Mouse (Mus musculus) MEL (cell line): ENCODE measurements at regions not wholly inside any gene's neighbourhood (a gene's known extent, or its start where the extent isn't known, plus 50 kb on each side); places are given as distances from the start of the nearest gene placed in this dataset.

Source experiments
- DNase-seq: peaks from one replicate; pipeline ENCODE4 v3.0.0; 2011; ENCODE audit warnings: low read depth, low spot score
- H3K27ac ChIP-seq: 2 replicates; pipeline ENCODE4 v1.5.1; 2012; ENCODE audit warnings: low read depth, mild to moderate bottlenecking, control low read depth, low read length, moderate library complexity; ENCODE audit not compliant: control insufficient read depth
- H3K27me3 ChIP-seq, 2 experiments: fragments of 150-350 bp in 1 of 2; sonication (generic) in 1 of 2; 2 replicates each; pipeline ENCODE4 v1.6.1; 2012; ENCODE audit warnings: low read length in 2 of 2, mild to moderate bottlenecking in 2 of 2, improper control_type of control experiment in 1 of 2, moderate library complexity in 1 of 2; ENCODE audit not compliant: insufficient read depth in 2 of 2, control insufficient read depth in 1 of 2
- H3K36me3 ChIP-seq, 2 experiments: 2 replicates each; pipeline ENCODE4 v1.6.1; 2012 to 2014; ENCODE audit warnings: low read length in 2 of 2, improper control_type of control experiment in 1 of 2, inconsistent platforms in 1 of 2, mild to moderate bottlenecking in 1 of 2; ENCODE audit not compliant: insufficient read depth in 2 of 2, control insufficient read depth in 1 of 2
- H3K4me1 ChIP-seq, 2 experiments: fragments of 150-350 bp in 1 of 2; sonication (generic) in 1 of 2; 2 replicates each; pipeline ENCODE4 v1.6.1; 2012; ENCODE audit warnings: low read length in 2 of 2, improper control_type of control experiment in 1 of 2, mild to moderate bottlenecking in 1 of 2; ENCODE audit not compliant: insufficient read depth in 2 of 2, control insufficient read depth in 1 of 2
- H3K4me3 ChIP-seq, 2 experiments: fragments of 150-350 bp in 1 of 2; sonication (generic) in 1 of 2; 2 replicates each; pipeline ENCODE4 v1.5.1; 2012; ENCODE audit warnings: low read depth in 2 of 2, low read length in 2 of 2, mild to moderate bottlenecking in 2 of 2, moderate library complexity in 2 of 2, control low read depth in 1 of 2, improper control_type of control experiment in 1 of 2; ENCODE audit not compliant: control insufficient read depth in 1 of 2, insufficient read depth in 1 of 2
- H3K79me2 ChIP-seq: 2 replicates; pipeline ENCODE4 v1.6.1; 2012; ENCODE audit warnings: mild to moderate bottlenecking, low read length, moderate library complexity; ENCODE audit not compliant: control insufficient read depth, poor library complexity, insufficient read depth
- H3K9ac ChIP-seq: 2 replicates; pipeline ENCODE4 v1.6.1; 2012; ENCODE audit warnings: low read depth, mild to moderate bottlenecking, control low read depth, low read length, moderate library complexity; ENCODE audit not compliant: control insufficient read depth, poor library complexity, severe bottlenecking
- H3K9me3 ChIP-seq: fragments of 150-350 bp; sonication (generic); replicated peaks from 2 replicates; pipeline ENCODE4 v1.6.1; 2012; ENCODE audit warnings: mild to moderate bottlenecking, low read length, improper control_type of control experiment, moderate library complexity; ENCODE audit not compliant: insufficient read depth
- BHLHE40 ChIP-seq: IDR thresholded peaks from 2 replicates; pipeline ENCODE4 v1.6.1; 2012; ENCODE audit warnings: low read depth, mild to moderate bottlenecking, inconsistent platforms, low read length, improper control_type of control experiment, borderline replicate concordance
- E2F4 ChIP-seq: IDR thresholded peaks from 2 replicates; pipeline ENCODE4 v1.6.1; 2011; ENCODE audit warnings: low read depth, low read length, improper control_type of control experiment, borderline replicate concordance
- ELF1 ChIP-seq: IDR thresholded peaks from 2 replicates; pipeline ENCODE4 v1.6.1; 2014; ENCODE audit warnings: low read depth, mild to moderate bottlenecking, inconsistent platforms, low read length, improper control_type of control experiment, moderate library complexity
- EP300 ChIP-seq, 2 experiments: IDR thresholded peaks; 2 replicates each; pipeline ENCODE4 v1.6.1; 2011; ENCODE audit warnings: improper control_type of control experiment in 2 of 2, low read length in 2 of 2, low read depth in 1 of 2, mild to moderate bottlenecking in 1 of 2
- GATA1 ChIP-seq: IDR thresholded peaks from 2 replicates; pipeline ENCODE4 v1.6.1; 2011; ENCODE audit warnings: low read depth, low read length, improper control_type of control experiment
- HCFC1 ChIP-seq: IDR thresholded peaks from 2 replicates; pipeline ENCODE4 v1.6.1; 2012; ENCODE audit warnings: low read depth, mild to moderate bottlenecking, inconsistent platforms, low read length, improper control_type of control experiment, moderate library complexity
- JUND ChIP-seq: IDR thresholded peaks from 2 replicates; pipeline ENCODE4 v1.6.1; 2011; ENCODE audit warnings: low read depth, mild to moderate bottlenecking, improper control_type of control experiment, low read length
- MAX ChIP-seq: IDR thresholded peaks from 2 replicates; pipeline ENCODE4 v1.6.1; 2011; ENCODE audit warnings: low read length, improper control_type of control experiment
- MAZ ChIP-seq: IDR thresholded peaks from 2 replicates; pipeline ENCODE4 v1.6.1; 2012; ENCODE audit warnings: low read depth, mild to moderate bottlenecking, inconsistent platforms, low read length, improper control_type of control experiment
- NELFE ChIP-seq: IDR thresholded peaks from 2 replicates; pipeline ENCODE4 v1.6.1; 2011; ENCODE audit warnings: low read depth, low read length, improper control_type of control experiment
- POLR2A ChIP-seq, 2 experiments: IDR thresholded peaks; 2 replicates each; pipeline ENCODE4 v1.6.1; 2011 to 2012; ENCODE audit warnings: low read length in 2 of 2, mild to moderate bottlenecking in 2 of 2, control low read depth in 1 of 2, improper control_type of control experiment in 1 of 2, low read depth in 1 of 2, moderate library complexity in 1 of 2; ENCODE audit not compliant: control insufficient read depth in 1 of 2, insufficient read depth in 1 of 2, poor library complexity in 1 of 2
- SIN3A ChIP-seq: IDR thresholded peaks from 2 replicates; pipeline ENCODE4 v1.6.1; 2012; ENCODE audit warnings: low read length, improper control_type of control experiment, inconsistent platforms
- TAL1 ChIP-seq: IDR thresholded peaks from 2 replicates; pipeline ENCODE4 v1.6.1; 2012; ENCODE audit warnings: mild to moderate bottlenecking, inconsistent platforms, low read length, moderate library complexity, mixed read lengths
- ZC3H11A ChIP-seq: IDR thresholded peaks from 2 replicates; pipeline ENCODE4 v1.6.1; 2012; ENCODE audit warnings: low read depth, mild to moderate bottlenecking, inconsistent platforms, low read length, improper control_type of control experiment
- ZMIZ1 ChIP-seq: IDR thresholded peaks from 2 replicates; pipeline ENCODE4 v1.6.1; 2012; ENCODE audit warnings: low read depth, mild to moderate bottlenecking, inconsistent platforms, low read length, improper control_type of control experiment, moderate library complexity

GRCm38 (mm10) chr1:12409738-12410523 is 996.0 kb downstream of the A830018L16Rik start:
- Histone ChIP-seq H3K4me1 (no peaks in the 10 kb centered on the region), H3K27me3 (no peaks in the 10 kb centered on the region), H3K9ac (no peak overlapping the region), H3K36me3 (no peaks in the 10 kb centered on the region), H3K27ac (no peak overlapping the region), H3K79me2 (no peaks in the 10 kb centered on the region), H3K4me3 (no peak overlapping the region), H3K9me3 (no peaks in the 10 kb centered on the region)
- no peak for DNase-seq
- no peak for TF ChIP-seq EP300 (IDR thresholded peaks at IDR 0.05; ENCODE audit: low read depth in 1 of 2, low read length in 2 of 2)
- TF ChIP-seq POLR2A (IDR thresholded peaks at IDR 0.05; ENCODE audit: control insufficient read depth in 1 of 2, insufficient read depth in 1 of 2, low read depth in 1 of 2, low read length in 2 of 2, poor library complexity in 1 of 2), result no peak
- TF ChIP-seq ZMIZ1, result no peak
- TF ChIP-seq NELFE, result no peak
- no peak for TF ChIP-seq BHLHE40

DNA sequence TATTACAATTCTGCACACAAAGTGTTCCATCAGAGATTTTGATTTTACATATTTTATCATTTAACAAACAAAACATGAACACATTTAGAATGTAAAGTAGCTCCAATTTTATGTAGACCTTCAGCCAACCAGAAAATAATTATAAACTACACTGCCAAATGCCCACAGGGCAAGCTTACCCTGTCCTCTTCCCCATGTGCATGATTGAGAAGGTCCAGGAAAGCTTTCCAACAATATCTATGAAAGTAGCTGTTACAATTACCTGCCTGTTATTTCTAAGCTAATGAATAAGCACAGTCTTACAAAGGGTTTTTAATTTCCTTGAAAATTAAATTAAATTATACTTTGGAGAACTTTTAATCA is 996.6 kb downstream of the A830018L16Rik start:
- Histone ChIP-seq H3K27me3 (no peaks in the 10 kb centered on the region), H3K9ac (no peak overlapping the region), H3K4me3 (no peak overlapping the region), H3K27ac (no peak overlapping the region), H3K36me3 (no peaks in the 10 kb centered on the region), H3K4me1 (no peaks in the 10 kb centered on the region), H3K79me2 (no peaks in the 10 kb centered on the region), H3K9me3 (no peaks in the 10 kb centered on the region)
- no peak for TF ChIP-seq MAX
- no peak for TF ChIP-seq SIN3A
- TF ChIP-seq BHLHE40, result no peak
- TF ChIP-seq GATA1, result no peak
- TF ChIP-seq E2F4, result no peak
- TF ChIP-seq JUND, result no peak
- TF ChIP-seq ZMIZ1, result no peak
- TF ChIP-seq MAZ, result no peak
- TF ChIP-seq HCFC1, result no peak
- TF ChIP-seq ZC3H11A, result no peak
- no peak for DNase-seq

DNA sequence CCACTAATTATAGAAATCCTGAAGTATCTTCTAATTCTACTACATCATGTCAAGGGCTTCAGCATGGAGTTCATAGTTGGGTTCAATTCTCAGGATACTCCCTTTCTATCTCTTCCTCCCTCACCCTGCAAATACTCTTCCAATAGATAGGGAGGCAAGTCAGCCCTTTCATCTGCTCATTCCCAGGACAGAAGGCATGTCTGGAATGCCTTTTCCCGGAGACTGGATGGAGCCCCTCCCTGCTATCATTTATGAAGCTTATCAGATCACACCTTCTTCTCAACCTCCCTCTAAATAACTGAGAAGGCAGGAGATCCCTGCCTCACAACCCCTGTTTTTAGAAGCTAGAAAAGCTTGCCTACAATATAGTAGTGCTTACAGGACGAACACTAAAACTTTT is 1010.6 kb downstream of the A830018L16Rik start:
- Histone ChIP-seq H3K9me3 (no peaks in the 10 kb centered on the region), H3K27me3 (no peaks in the 10 kb centered on the region), H3K4me3 (no peak overlapping the region), H3K79me2 (no peaks in the 10 kb centered on the region), H3K4me1 (no peaks in the 10 kb centered on the region), H3K27ac (no peak overlapping the region), H3K36me3 (no peaks in the 10 kb centered on the region), H3K9ac (no peak overlapping the region)
- TF ChIP-seq TAL1 (no peak), ELF1 (no peak), ZMIZ1 (no peak), SIN3A (no peak)
- no peak for DNase-seq
